Mouse (Mus musculus) heart, adult 2 months (tissue): ENCODE data around the gene Edn2.

Source experiments
- CTCF ChIP-seq: fragments of 200-600 bp; IDR thresholded peaks from 2 replicates; pipeline ENCODE4 v1.8.1; 2022; ENCODE audit warnings: antibody characterized with exemption, mild to moderate bottlenecking, moderate library complexity
- EP300 ChIP-seq: fragments of 200-500 bp; IDR thresholded peaks from 2 replicates; pipeline ENCODE4 v1.6.1; 2011; ENCODE audit warnings: low read depth, low read length, control low read depth; ENCODE audit not compliant: insufficient read depth

- TF ChIP-seq EP300 = no peak
- no peak for TF ChIP-seq CTCF
Measured at GRCm38 (mm10) chr4:120199184-120199885, 38.3 kb downstream of the Edn2 start.
